Mouse (Mus musculus) brain, embryonic 18.5 days (tissue): ENCODE data around the gene Atp10a.
A peak's percentile ranks its signal among the peaks of the same experiment; 100 is the strongest.

Experiments
- DNase-seq: peaks from one replicate; pipeline ENCODE4 v3.0.0-alpha.2; 2012; ENCODE audit warnings: low read depth, low spot score

The Atp10a gene

GRCm38 (mm10) chr7:58690069-58690923 lies 34.3 kb downstream of the Atp10a start:
- peak; percentile 39 for DNase-seq

DNA sequence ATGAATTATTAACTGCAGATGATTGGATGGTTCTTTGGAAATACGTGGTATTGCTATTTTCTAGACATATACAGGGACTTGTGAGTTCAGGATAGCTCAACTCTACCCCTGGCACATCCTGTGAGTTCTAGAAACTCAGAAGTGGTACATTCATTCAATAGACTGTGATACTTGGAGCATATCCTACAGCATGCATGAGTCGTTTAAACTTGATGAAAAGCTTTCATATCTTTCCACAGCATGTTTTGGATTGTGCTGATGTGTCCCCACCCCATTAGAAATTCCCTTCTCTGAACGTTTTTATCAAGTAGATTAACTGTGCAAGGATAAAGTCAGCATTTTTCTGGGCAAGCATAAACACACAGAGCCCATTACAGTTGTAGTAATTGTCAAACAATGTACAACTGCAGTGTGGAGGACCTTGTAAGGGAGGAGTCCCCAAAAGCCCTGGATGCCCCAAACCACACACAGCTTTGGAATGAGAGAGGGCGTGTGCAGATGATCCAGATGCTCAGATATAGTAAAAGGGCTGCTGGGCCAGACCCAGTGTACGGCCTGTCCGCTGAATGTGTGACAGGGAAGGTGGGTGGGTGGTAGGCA lies 35.1 kb downstream of the Atp10a start:
- DNase-seq, result no peak

DNA sequence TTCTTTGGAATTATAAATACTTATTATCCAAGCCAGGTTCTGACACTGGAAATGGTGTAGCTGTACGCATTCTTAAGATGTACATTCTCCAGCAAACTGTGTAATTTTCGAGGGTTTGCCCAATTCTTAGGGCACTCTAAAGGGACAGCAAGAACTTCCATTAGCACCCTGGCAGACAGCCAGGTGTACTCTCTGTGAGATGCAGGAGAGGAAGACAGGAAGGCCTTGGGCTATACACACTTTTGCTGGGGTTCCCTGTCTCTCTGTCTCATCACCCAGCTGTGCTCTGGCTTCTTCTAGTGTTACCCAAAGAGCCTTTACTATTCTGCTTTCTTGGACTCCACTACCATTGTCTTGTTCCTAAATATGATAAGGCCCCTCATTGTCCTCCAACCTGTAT lies 36.7 kb downstream of the Atp10a start:
- no peak for DNase-seq

GRCm38 (mm10) chr7:58693342-58693741 lies 37.4 kb downstream of the Atp10a start:
- DNase-seq, result no peak

DNA sequence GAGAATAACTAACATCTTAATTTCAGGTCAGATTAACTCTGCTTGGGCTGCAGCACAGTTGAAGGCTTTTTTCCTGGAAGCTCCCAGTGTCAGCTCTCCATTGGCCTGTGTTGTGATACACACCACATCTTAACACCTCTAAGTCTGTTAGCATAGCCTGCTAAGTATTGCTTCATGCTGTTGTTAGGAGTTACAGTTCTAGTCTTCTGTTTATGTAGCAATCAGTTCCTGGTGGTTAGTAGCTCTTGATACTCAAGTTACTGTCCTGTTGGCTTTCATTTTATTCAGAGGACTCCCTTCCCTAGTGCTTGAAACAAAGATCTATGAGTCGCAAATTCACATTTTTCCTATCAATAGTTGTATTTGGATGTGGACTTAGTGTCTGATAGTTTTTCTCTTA lies 39.7 kb downstream of the Atp10a start:
- no peak for DNase-seq

DNA sequence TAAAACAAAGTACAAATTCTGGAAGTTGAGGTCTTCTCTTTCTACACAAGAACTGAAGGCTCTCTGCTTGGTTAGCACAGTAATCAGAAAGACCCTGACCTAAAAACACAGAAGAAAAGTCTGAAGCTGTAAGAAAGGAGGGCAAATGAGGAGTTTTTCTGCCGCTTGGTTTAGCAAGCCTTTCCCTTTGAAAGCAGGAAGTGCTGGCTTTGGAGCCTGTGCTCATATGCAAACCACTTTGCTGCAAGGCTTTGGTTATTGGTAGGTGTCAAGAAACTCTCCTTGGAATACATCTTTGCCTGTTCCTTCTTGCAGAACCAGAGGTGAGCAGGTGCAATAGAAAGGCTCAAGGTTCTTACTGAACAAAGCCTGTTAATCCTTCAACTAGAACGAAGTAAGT lies 41.1 kb downstream of the Atp10a start:
- no peak for DNase-seq

GRCm38 (mm10) chr7:58698738-58699442 lies 42.9 kb downstream of the Atp10a start:
- no peak for DNase-seq

GRCm38 (mm10) chr7:58701311-58701710 lies 45.3 kb downstream of the Atp10a start:
- DNase-seq, result no peak

- no peak for DNase-seq
Measured at GRCm38 (mm10) chr7:58705158-58705557, 49.2 kb downstream of the Atp10a start.

GRCm38 (mm10) chr7:58709306-58709705 lies 53.3 kb downstream of the Atp10a start:
- no peak for DNase-seq

- no peak for DNase-seq
Measured at GRCm38 (mm10) chr7:58710312-58710711, 54.3 kb downstream of the Atp10a start.

DNA sequence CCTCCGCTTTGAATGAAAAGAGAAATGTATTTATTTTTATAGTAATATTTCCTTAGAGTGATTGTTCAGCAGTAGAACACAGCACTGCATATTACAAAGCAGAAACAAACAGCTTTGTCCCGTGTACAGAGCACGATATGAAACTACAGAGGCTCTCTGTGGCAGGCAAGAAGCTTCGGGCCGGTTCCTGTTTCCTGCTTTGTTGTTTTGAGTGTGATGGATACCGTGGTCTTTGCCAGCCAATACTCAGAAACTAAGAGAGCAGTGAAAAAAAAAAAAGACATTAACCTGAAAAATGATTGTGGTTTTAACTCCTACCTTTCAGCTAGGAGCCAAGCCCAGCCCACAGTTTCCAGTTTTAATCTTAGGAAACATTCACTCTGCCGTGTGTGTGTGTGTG lies 55.8 kb downstream of the Atp10a start:
- no peak for DNase-seq

DNA sequence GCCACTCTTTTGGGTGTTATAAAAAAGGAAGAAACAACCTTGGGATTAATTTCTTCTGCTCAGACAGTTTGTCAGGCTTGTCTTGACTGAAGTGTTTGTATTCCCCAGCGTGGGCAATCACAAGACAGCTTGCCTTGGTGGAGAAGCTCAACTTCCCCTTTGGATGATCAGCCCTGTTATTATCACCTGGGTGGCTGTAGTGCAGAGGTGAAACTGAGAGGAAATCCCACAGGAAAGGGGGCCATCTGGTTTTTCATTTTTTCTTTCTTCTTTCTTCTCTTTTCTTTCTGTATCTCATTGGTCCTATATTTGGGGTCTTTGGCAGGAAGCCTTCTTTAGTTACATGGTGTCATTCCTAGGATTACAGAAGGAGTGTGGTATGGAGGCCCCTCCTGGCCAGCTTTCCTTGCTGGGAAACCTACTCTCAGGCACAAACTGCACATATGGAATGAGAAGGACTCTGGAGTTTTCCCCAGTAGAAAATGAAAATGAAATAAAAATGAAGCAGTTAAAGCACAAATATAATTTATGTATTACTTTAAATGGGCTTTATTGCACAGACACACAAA lies 59.7 kb downstream of the Atp10a start:
- DNase-seq, result no peak

- DNase-seq, result no peak
Measured at GRCm38 (mm10) chr7:58716626-58717025, 60.7 kb downstream of the Atp10a start.

DNA sequence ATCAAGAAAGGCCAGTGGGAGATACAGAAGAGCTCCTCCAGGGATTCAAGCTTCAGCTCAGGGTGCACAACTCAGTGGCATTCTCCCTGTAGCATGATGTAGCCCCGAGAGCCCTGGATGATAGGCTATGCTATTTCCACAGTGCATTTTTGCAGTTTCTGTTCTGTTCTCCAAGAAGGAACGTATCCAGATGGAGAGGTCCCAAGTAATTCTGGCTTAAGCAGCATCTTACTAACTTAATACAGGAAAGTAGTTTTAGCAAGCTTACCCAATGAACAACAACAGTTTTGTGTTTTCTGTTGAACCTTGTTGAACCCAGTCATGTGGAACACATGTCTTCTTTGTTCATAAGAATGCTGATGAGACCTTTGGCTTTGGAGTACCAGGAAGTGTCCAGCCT lies 62.6 kb downstream of the Atp10a start:
- no peak for DNase-seq

GRCm38 (mm10) chr7:58719218-58719938 lies 63.4 kb downstream of the Atp10a start:
- DNase-seq, result no peak

DNA sequence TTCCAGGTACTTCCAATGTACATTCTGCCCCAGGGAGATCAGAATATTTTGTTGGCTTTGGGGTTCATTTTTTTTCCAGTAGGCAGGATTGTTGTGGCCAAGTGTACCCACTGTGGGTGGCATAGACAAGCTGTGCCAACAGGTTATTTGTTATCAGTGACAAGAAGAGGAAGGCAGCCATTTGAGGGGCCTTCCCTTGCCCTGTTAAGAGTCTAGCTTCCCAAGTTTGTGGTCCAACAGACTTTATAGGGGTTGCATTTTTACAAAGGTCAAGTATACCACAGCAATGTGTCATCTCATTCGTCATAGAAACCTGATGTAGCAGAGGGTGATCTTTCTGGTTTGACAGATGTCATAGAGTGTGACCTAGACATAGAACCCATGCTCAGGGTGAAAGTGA lies 66.3 kb downstream of the Atp10a start:
- DNase-seq, result no peak

- DNase-seq, result peak; percentile 43
Measured at GRCm38 (mm10) chr7:58730201-58730600, 74.2 kb downstream of the Atp10a start.

GRCm38 (mm10) chr7:58730831-58731230 lies 74.9 kb downstream of the Atp10a start:
- DNase-seq, result no peak

GRCm38 (mm10) chr7:58732406-58732805 lies 76.4 kb downstream of the Atp10a start:
- DNase-seq, result no peak

- DNase-seq, result no peak
Measured at GRCm38 (mm10) chr7:58733490-58733901, 77.5 kb downstream of the Atp10a start.
